Mouse (Mus musculus): ENCODE measurements at regions not wholly inside any gene's neighbourhood (a gene's known extent, or its start where the extent isn't known, plus 50 kb on each side); places are given as distances from the start of the nearest gene placed in this dataset.
"Not testable (repeated sequence)": the region's sequence is repeated elsewhere in the genome, so short reads cannot be mapped to it uniquely, and the experiment has no call there.

- no peak for DNase-seq
These were observed 2017.1 kb upstream of the Pcdh20 start for GRCm38 (mm10) chr14:90488301-90488700.

- no peak for DNase-seq
These were observed 1976.8 kb upstream of the Pcdh20 start for GRCm38 (mm10) chr14:90447971-90448370.

- peak; percentile 9 for DNase-seq
These were observed 1961.8 kb upstream of the Pcdh20 start for GRCm38 (mm10) chr14:90432874-90433543.

- DNase-seq, result no peak
These were observed 1941.5 kb upstream of the Pcdh20 start for GRCm38 (mm10) chr14:90412707-90413106.

- no peak for DNase-seq
These were observed 1935.2 kb upstream of the Pcdh20 start for GRCm38 (mm10) chr14:90406350-90406749.

GRCm38 (mm10) chr14:90405476-90405875 is 1934.3 kb upstream of the Pcdh20 start:
- DNase-seq, result no peak

GRCm38 (mm10) chr14:90367256-90367936 is 1896.2 kb upstream of the Pcdh20 start:
- no peak for DNase-seq

- no peak for DNase-seq
These were observed 1863.3 kb upstream of the Pcdh20 start for GRCm38 (mm10) chr14:90334541-90334940.

GRCm38 (mm10) chr14:90295456-90295855 is 1824.3 kb upstream of the Pcdh20 start:
- DNase-seq, result not testable (repeated sequence)

GRCm38 (mm10) chr14:90246042-90246441 is 1774.8 kb upstream of the Pcdh20 start:
- DNase-seq, result no peak

- no peak for DNase-seq
These were observed 1761.5 kb upstream of the Pcdh20 start for GRCm38 (mm10) chr14:90232661-90233060.

GRCm38 (mm10) chr14:90200294-90200693 is 1729.1 kb upstream of the Pcdh20 start:
- no peak for DNase-seq

GRCm38 (mm10) chr14:90197791-90198190 is 1726.6 kb upstream of the Pcdh20 start:
- no peak for DNase-seq

GRCm38 (mm10) chr14:90172729-90173128 is 1701.5 kb upstream of the Pcdh20 start:
- no peak for DNase-seq
